Mouse (Mus musculus) MEL (cell line): ENCODE results near the gene Rbms3. TPM values are rescaled to one million over a fixed set of nuclear protein-coding genes. Genes with fewer than 3 reads are reported as not detected.

Source experiments
- DNase-seq: peaks from one replicate; pipeline ENCODE4 v3.0.0; 2011; ENCODE audit warnings: low read depth, low spot score
- H3K27ac ChIP-seq: 2 replicates; pipeline ENCODE4 v1.5.1; 2012; ENCODE audit warnings: low read depth, mild to moderate bottlenecking, control low read depth, low read length, moderate library complexity; ENCODE audit not compliant: control insufficient read depth
- H3K27me3 ChIP-seq, 2 experiments: fragments of 150-350 bp in 1 of 2; sonication (generic) in 1 of 2; 2 replicates each; pipeline ENCODE4 v1.6.1; 2012; ENCODE audit warnings: low read length in 2 of 2, mild to moderate bottlenecking in 2 of 2, improper control_type of control experiment in 1 of 2, moderate library complexity in 1 of 2; ENCODE audit not compliant: insufficient read depth in 2 of 2, control insufficient read depth in 1 of 2
- H3K36me3 ChIP-seq, 2 experiments: 2 replicates each; pipeline ENCODE4 v1.6.1; 2012 to 2014; ENCODE audit warnings: low read length in 2 of 2, improper control_type of control experiment in 1 of 2, inconsistent platforms in 1 of 2, mild to moderate bottlenecking in 1 of 2; ENCODE audit not compliant: insufficient read depth in 2 of 2, control insufficient read depth in 1 of 2
- H3K4me1 ChIP-seq, 2 experiments: fragments of 150-350 bp in 1 of 2; sonication (generic) in 1 of 2; 2 replicates each; pipeline ENCODE4 v1.6.1; 2012; ENCODE audit warnings: low read length in 2 of 2, improper control_type of control experiment in 1 of 2, mild to moderate bottlenecking in 1 of 2; ENCODE audit not compliant: insufficient read depth in 2 of 2, control insufficient read depth in 1 of 2
- H3K4me3 ChIP-seq, 2 experiments: fragments of 150-350 bp in 1 of 2; sonication (generic) in 1 of 2; 2 replicates each; pipeline ENCODE4 v1.5.1; 2012; ENCODE audit warnings: low read depth in 2 of 2, low read length in 2 of 2, mild to moderate bottlenecking in 2 of 2, moderate library complexity in 2 of 2, control low read depth in 1 of 2, improper control_type of control experiment in 1 of 2; ENCODE audit not compliant: control insufficient read depth in 1 of 2, insufficient read depth in 1 of 2
- H3K79me2 ChIP-seq: 2 replicates; pipeline ENCODE4 v1.6.1; 2012; ENCODE audit warnings: mild to moderate bottlenecking, low read length, moderate library complexity; ENCODE audit not compliant: control insufficient read depth, poor library complexity, insufficient read depth
- H3K9ac ChIP-seq: 2 replicates; pipeline ENCODE4 v1.6.1; 2012; ENCODE audit warnings: low read depth, mild to moderate bottlenecking, control low read depth, low read length, moderate library complexity; ENCODE audit not compliant: control insufficient read depth, poor library complexity, severe bottlenecking
- H3K9me3 ChIP-seq: fragments of 150-350 bp; sonication (generic); replicated peaks from 2 replicates; pipeline ENCODE4 v1.6.1; 2012; ENCODE audit warnings: mild to moderate bottlenecking, low read length, improper control_type of control experiment, moderate library complexity; ENCODE audit not compliant: insufficient read depth
- BHLHE40 ChIP-seq: IDR thresholded peaks from 2 replicates; pipeline ENCODE4 v1.6.1; 2012; ENCODE audit warnings: low read depth, mild to moderate bottlenecking, inconsistent platforms, low read length, improper control_type of control experiment, borderline replicate concordance
- ETS1 ChIP-seq: IDR thresholded peaks from 2 replicates; pipeline ENCODE4 v1.6.1; 2012; ENCODE audit warnings: low read depth, mild to moderate bottlenecking, inconsistent platforms, low read length, improper control_type of control experiment, moderate library complexity
- HCFC1 ChIP-seq: IDR thresholded peaks from 2 replicates; pipeline ENCODE4 v1.6.1; 2012; ENCODE audit warnings: low read depth, mild to moderate bottlenecking, inconsistent platforms, low read length, improper control_type of control experiment, moderate library complexity
- KAT2A ChIP-seq: conservative IDR thresholded peaks from 2 replicates; pipeline ENCODE4 v1.6.1; 2012; ENCODE audit warnings: low read depth, low read length, improper control_type of control experiment, inconsistent platforms
- MAX ChIP-seq: IDR thresholded peaks from 2 replicates; pipeline ENCODE4 v1.6.1; 2011; ENCODE audit warnings: low read length, improper control_type of control experiment
- MEF2A ChIP-seq: IDR thresholded peaks from 2 replicates; pipeline ENCODE4 v1.6.1; 2014; ENCODE audit warnings: low read depth, mild to moderate bottlenecking, inconsistent platforms, low read length, improper control_type of control experiment; ENCODE audit not compliant: poor library complexity, insufficient replicate concordance, severe bottlenecking; ENCODE audit errors: extremely low read depth
- MXI1 ChIP-seq: IDR thresholded peaks from 2 replicates; pipeline ENCODE4 v1.6.1; 2011; ENCODE audit warnings: mild to moderate bottlenecking, low read depth, low read length, improper control_type of control experiment
- MYC ChIP-seq: IDR thresholded peaks from 2 replicates; pipeline ENCODE4 v1.6.1; 2011; ENCODE audit warnings: low read depth, mild to moderate bottlenecking, low read length, improper control_type of control experiment, moderate library complexity
- NRF1 ChIP-seq: IDR thresholded peaks from 2 replicates; pipeline ENCODE4 v1.6.1; 2014; ENCODE audit warnings: low read depth, mild to moderate bottlenecking, inconsistent platforms, low read length, improper control_type of control experiment, moderate library complexity; ENCODE audit not compliant: poor library complexity, insufficient read depth, severe bottlenecking
- POLR2A ChIP-seq, 2 experiments: IDR thresholded peaks; 2 replicates each; pipeline ENCODE4 v1.6.1; 2011 to 2012; ENCODE audit warnings: low read length in 2 of 2, mild to moderate bottlenecking in 2 of 2, control low read depth in 1 of 2, improper control_type of control experiment in 1 of 2, low read depth in 1 of 2, moderate library complexity in 1 of 2; ENCODE audit not compliant: control insufficient read depth in 1 of 2, insufficient read depth in 1 of 2, poor library complexity in 1 of 2
- SIN3A ChIP-seq: IDR thresholded peaks from 2 replicates; pipeline ENCODE4 v1.6.1; 2012; ENCODE audit warnings: low read length, improper control_type of control experiment, inconsistent platforms
- TCF12 ChIP-seq: IDR thresholded peaks from 2 replicates; pipeline ENCODE4 v1.6.1; 2014; ENCODE audit warnings: low read depth, mild to moderate bottlenecking, inconsistent platforms, low read length, improper control_type of control experiment, moderate library complexity
- USF1 ChIP-seq: IDR thresholded peaks from 2 replicates; pipeline ENCODE4 v1.6.1; 2014; ENCODE audit warnings: low read depth, mild to moderate bottlenecking, inconsistent platforms, low read length, improper control_type of control experiment, moderate library complexity
- ZC3H11A ChIP-seq: IDR thresholded peaks from 2 replicates; pipeline ENCODE4 v1.6.1; 2012; ENCODE audit warnings: low read depth, mild to moderate bottlenecking, inconsistent platforms, low read length, improper control_type of control experiment
- ZMIZ1 ChIP-seq: IDR thresholded peaks from 2 replicates; pipeline ENCODE4 v1.6.1; 2012; ENCODE audit warnings: low read depth, mild to moderate bottlenecking, inconsistent platforms, low read length, improper control_type of control experiment, moderate library complexity
- polyA plus RNA-seq, 2 experiments: library from polyadenylated mRNA; stranded (reverse) in 1 of 2; unstranded in 1 of 2; fragments of >175 nt in 1 of 2; fragments of >200 nt in 1 of 2; gene quantifications; 2 replicates each; pipeline versions ENCODE4 v1.2.1 to v1.2.4; 2012; ENCODE audit warnings: low replicate concordance in 2 of 2, low read depth in 1 of 2; ENCODE audit not compliant: insufficient read length in 2 of 2, insufficient read depth in 1 of 2, missing spikeins in 1 of 2
- total RNA-seq: library from RNA; depleted of rRNA; stranded (reverse); fragments of 300-350 nt; gene quantifications from 2 replicates; pipeline ENCODE4 v1.2.3, GENCODE M21; 2012

The Rbms3 gene
- total and polyA plus RNA-seq, 3 experiments, result not detected

DNA sequence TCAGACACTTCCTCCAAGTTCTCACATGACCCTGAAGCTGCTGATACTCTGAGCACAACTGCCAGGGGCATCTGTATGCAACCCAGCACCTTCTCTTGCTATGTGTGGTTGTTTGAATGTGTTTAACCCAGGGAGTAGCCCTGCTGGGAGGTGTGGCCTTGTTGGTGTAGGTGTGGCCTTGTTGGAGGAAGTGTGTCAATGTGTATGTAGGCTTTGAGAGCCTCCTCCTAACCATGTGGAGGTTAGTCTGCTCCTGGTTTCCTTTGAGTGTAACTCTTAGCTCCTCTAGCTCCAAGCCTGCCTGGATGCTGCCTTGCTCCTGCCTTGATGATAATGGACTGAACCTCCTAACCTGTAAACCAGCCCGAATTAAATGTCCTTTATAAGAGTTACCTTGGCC, 812.5 kb downstream of the Rbms3 start:
- no peak for TF ChIP-seq MYC
- TF ChIP-seq KAT2A, result no peak
- TF ChIP-seq USF1, result peak; percentile 36; the same call in 1 of the 2 replicates
- no peak for TF ChIP-seq MEF2A
- peak; percentile 24; the same call in 1 of the 2 replicates for TF ChIP-seq ETS1
- no peak for TF ChIP-seq HCFC1
- TF ChIP-seq SIN3A, result no peak
- peak; percentile 52; the same call in 1 of the 2 replicates for TF ChIP-seq MXI1
- TF ChIP-seq MAX, result no peak
- peak; percentile 27; the same call in 1 of the 2 replicates for TF ChIP-seq TCF12
- no peak for TF ChIP-seq ZC3H11A
- TF ChIP-seq BHLHE40, result no peak; the same call in 1 of the 2 replicates
- no peaks in the 10 kb centered on the region for H3K79me2 ChIP-seq
- H3K27ac ChIP-seq, result no peak overlapping the region

DNA sequence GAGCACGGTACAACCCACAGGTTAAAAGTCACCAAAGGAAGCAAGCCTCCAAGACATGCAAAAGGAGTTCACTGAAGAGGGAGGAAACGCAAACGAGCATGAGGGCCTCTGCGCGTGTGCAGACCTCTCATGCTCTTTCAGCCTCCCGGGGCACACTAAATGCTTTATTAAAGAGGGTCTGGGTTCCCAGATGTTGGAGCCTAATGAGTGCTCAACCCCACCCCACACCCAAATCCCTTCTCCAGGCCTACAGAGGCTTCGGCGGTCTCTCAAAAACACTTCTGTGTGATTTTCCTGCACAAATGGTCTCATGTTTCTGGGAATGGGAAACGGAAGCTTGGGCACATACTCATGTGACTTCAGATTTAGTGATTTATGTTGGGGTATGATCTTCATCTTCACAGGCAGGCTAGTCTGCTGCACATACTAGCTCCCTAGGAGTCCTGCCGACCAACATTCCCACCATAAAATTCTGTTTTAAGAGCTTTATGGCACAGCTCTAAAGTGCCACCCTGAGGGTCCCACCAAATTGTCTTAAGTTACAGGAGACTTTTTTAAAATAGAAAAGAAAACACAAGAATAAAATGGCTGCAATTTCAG, 815.1 kb downstream of the Rbms3 start:
- H3K79me2 ChIP-seq, result no peaks in the 10 kb centered on the region
- H3K9me3 ChIP-seq, result no peaks in the 10 kb centered on the region
- H3K4me1 ChIP-seq, result peaks cover 0 to 2% of the 10 kb centered on the region in 2 experiments; a peak in 2 of 4 replicates
- H3K9ac ChIP-seq, result no peak overlapping the region
- H3K27ac ChIP-seq, result no peak overlapping the region
- no peak overlapping the region for H3K4me3 ChIP-seq
- no peaks in the 10 kb centered on the region for H3K27me3 ChIP-seq
- no peaks in the 10 kb centered on the region; a peak in 1 of 4 replicates for H3K36me3 ChIP-seq
- no peak for DNase-seq
- TF ChIP-seq POLR2A (IDR thresholded peaks at IDR 0.05; ENCODE audit: control insufficient read depth in 1 of 2, insufficient read depth in 1 of 2, low read depth in 1 of 2, low read length in 2 of 2, poor library complexity in 1 of 2) (no peak), USF1 (no peak), ZC3H11A (no peak), NRF1 (no peak), ZMIZ1 (no peak)

More for the DNA sequence above, 812.5 kb downstream of the Rbms3 start:
- no peaks in the 10 kb centered on the region for H3K9me3 ChIP-seq
- H3K4me1 ChIP-seq, result peaks cover 2 to 4% of the 10 kb centered on the region in 2 experiments; a peak in 2 of 4 replicates
- peak; percentile 42 for DNase-seq
- H3K36me3 ChIP-seq, result no peaks in the 10 kb centered on the region; a peak in 1 of 4 replicates
- H3K27me3 ChIP-seq, result no peaks in the 10 kb centered on the region
- no peak overlapping the region for H3K4me3 ChIP-seq
- no peak overlapping the region for H3K9ac ChIP-seq
